In the genomic region with DNA sequence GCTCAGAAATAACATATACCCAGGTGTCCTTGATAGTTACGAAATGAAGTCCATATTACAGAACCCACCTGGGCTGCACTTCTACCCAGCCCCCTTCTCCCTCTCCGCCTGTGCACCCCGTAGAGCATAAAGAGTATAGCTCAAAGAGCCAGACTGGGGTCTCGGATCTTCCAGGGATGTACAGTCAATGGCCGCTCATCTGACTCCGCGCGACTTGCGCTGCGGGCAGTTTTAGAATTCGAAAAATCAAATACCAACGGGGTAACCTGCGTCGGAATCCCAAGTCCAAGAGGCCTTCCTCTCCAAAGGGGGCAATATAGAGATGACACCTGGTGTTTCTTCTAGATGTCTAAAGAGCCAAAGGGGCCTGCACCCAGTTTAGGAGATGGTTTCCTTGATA, we compare ENCODE assay signal across 8 mouse cellular contexts. TPM values are rescaled to one million over a fixed set of nuclear protein-coding genes. Genes with fewer than 3 reads are reported as not detected.
DNase-seq lines count a peak whose midpoint lies in the region; ATAC-seq and TF ChIP-seq lines count a peak whose summit lies in the region.

No protein-coding gene starts in this region.

- H3K36me3 ChIP-seq in lung, postnatal 0 days (ENCODE audit: insufficient read depth, low read length) = no peaks in the 10 kb centered on the region
- peaks cover 35% of the 10 kb centered on the region for H3K36me3 ChIP-seq in embryonic facial prominence, embryonic 13.5 days
- H3K36me3 ChIP-seq in hindbrain, embryonic 14.5 days (replicated peaks; ENCODE audit: control insufficient read depth, insufficient read depth) = peaks cover 38% of the 10 kb centered on the region

- no peaks in the 10 kb centered on the region for H3K27me3 ChIP-seq in lung, postnatal 0 days (replicated peaks; ENCODE audit: insufficient read depth, low read length)
- H3K27me3 ChIP-seq in embryonic facial prominence, embryonic 13.5 days = no peaks in the 10 kb centered on the region
- H3K27me3 ChIP-seq in hindbrain, embryonic 14.5 days (ENCODE audit: control insufficient read depth, insufficient read depth, low read length) = no peaks in the 10 kb centered on the region

- H3K4me2 ChIP-seq in lung, postnatal 0 days (replicated peaks; ENCODE audit: low read depth, low read length) = peak overlapping the region; percentile 82
- H3K4me2 ChIP-seq in embryonic facial prominence, embryonic 13.5 days = peak overlapping the region; percentile 90
- peak overlapping the region; percentile 86 for H3K4me2 ChIP-seq in hindbrain, embryonic 14.5 days (replicated peaks)

- peak overlapping the region; percentile 98 for H3K4me3 ChIP-seq in lung, postnatal 0 days (ENCODE audit: low read depth, low read length)
- H3K4me3 ChIP-seq in embryonic facial prominence, embryonic 13.5 days = peak overlapping the region; percentile 99
- peak overlapping the region; percentile 81 for H3K4me3 ChIP-seq in hindbrain, embryonic 14.5 days (replicated peaks; ENCODE audit: low read length)

- peak overlapping the region; percentile 99 for H3K9ac ChIP-seq in lung, postnatal 0 days (replicated peaks; ENCODE audit: low read depth)
- H3K9ac ChIP-seq in embryonic facial prominence, embryonic 13.5 days = peak overlapping the region; percentile 97
- H3K9ac ChIP-seq in hindbrain, embryonic 14.5 days = peak overlapping the region; percentile 92

- no peak for TF ChIP-seq CTCF in lung, postnatal 0 days (IDR thresholded peaks at IDR 0.05)

- H3K4me1 ChIP-seq in lung, postnatal 0 days (ENCODE audit: insufficient read depth, low read depth, low read length) = peaks cover 16% of the 10 kb centered on the region; the same call in 1 of the 2 replicates
- peaks cover 20% of the 10 kb centered on the region for H3K4me1 ChIP-seq in embryonic facial prominence, embryonic 13.5 days
- peaks cover 17% of the 10 kb centered on the region for H3K4me1 ChIP-seq in hindbrain, embryonic 14.5 days (replicated peaks; ENCODE audit: control insufficient read depth, insufficient read depth, low read length)

- no peak for ATAC-seq in lung, postnatal 0 days
- ATAC-seq in embryonic facial prominence, embryonic 13.5 days (ENCODE audit: insufficient number of reproducible peaks, insufficient read depth, low FRiP score, low TSS enrichment, low read depth) = no peak
- no peak for ATAC-seq in hindbrain, embryonic 14.5 days (ENCODE audit: low FRiP score)
- no peak for ATAC-seq in activated CD4-positive, CD25-positive, alpha-beta regulatory T cell, adult 4 months

- TF ChIP-seq EP300 in lung, postnatal 0 days (IDR thresholded peaks at IDR 0.05) = no peak

- no peaks in the 10 kb centered on the region for H3K9me3 ChIP-seq in lung, postnatal 0 days (ENCODE audit: low read length)
- H3K9me3 ChIP-seq in embryonic facial prominence, embryonic 13.5 days = no peaks in the 10 kb centered on the region
- no peaks in the 10 kb centered on the region for H3K9me3 ChIP-seq in hindbrain, embryonic 14.5 days (ENCODE audit: control insufficient read depth, low read length)

- DNase-seq in lung, postnatal 0 days (ENCODE audit: low spot score) = no peak
- DNase-seq in lung, postnatal 4 days = no peak
- no peak for DNase-seq in hindbrain, embryonic 14.5 days (ENCODE audit: low spot score)
- DNase-seq in mesoderm, embryonic 11.5 days (ENCODE audit: low read depth, low spot score) = peak; percentile 13
- DNase-seq in adrenal gland, postnatal 10 days = no peak
- no peak for DNase-seq in cerebellum, postnatal 4 days (ENCODE audit: low spot score in 2 of 2)

- peak overlapping the region; percentile 100 for H3K27ac ChIP-seq in lung, postnatal 0 days (ENCODE audit: low read length)
- H3K27ac ChIP-seq in embryonic facial prominence, embryonic 13.5 days = peak overlapping the region; percentile 96; the same call in 1 of the 2 replicates
- H3K27ac ChIP-seq in hindbrain, embryonic 14.5 days = peak overlapping the region; percentile 90

- 7% methylated on average over 14 of the region's 14 CpGs for WGBS in lung, postnatal 0 days
- 9% methylated on average over 14 of the region's 14 CpGs for WGBS in embryonic facial prominence, embryonic 13.5 days
- 16% methylated on average over 14 of the region's 14 CpGs for WGBS in hindbrain, embryonic 14.5 days

RNA-seq across cellular contexts. Expression of gene Dcaf12, which starts 1.0 kb away (rescaled TPM):
- polyA plus RNA-seq in lung, postnatal 0 days (2015; fragmentation: Nextera tagmentation; extraction: Ambion mirVana) = 41.3 and 48.1 TPM in 2 replicates
- polyA plus RNA-seq in embryonic facial prominence, embryonic 13.5 days (2015; fragmentation: Nextera tagmentation; extraction: Ambion mirVana) = 53.9 and 58.5 TPM in 2 replicates
- 55.7 and 63.8 TPM in 2 replicates for polyA plus RNA-seq in hindbrain, embryonic 14.5 days (2014; fragmentation: Nextera tagmentation; extraction: Ambion mirVana)
- 10 to 100 TPM; 47.2 to 51.8 TPM for total RNA-seq in adrenal gland, postnatal 10 days (2021)
- 10 to 100 TPM; 24.4 to 28.0 TPM for polyA plus RNA-seq in activated CD4-positive, CD25-positive, alpha-beta regulatory T cell, adult 4 months (2017; shearing (Covaris generic))

RNA-seq across cellular contexts. Expression of gene Ubap1, which starts 35.1 kb away (rescaled TPM):
- polyA plus RNA-seq in lung, postnatal 0 days (2015; fragmentation: Nextera tagmentation; extraction: Ambion mirVana) = 41.9 and 44.1 TPM in 2 replicates
- 44.4 and 48.9 TPM in 2 replicates for polyA plus RNA-seq in embryonic facial prominence, embryonic 13.5 days (2015; fragmentation: Nextera tagmentation; extraction: Ambion mirVana)
- polyA plus RNA-seq in hindbrain, embryonic 14.5 days (2014; fragmentation: Nextera tagmentation; extraction: Ambion mirVana) = 64.1 and 68.7 TPM in 2 replicates
- total RNA-seq in adrenal gland, postnatal 10 days (2021) = 10 to 100 TPM; 40.7 to 50.5 TPM
- 10 to 100 TPM; 25.5 to 36.2 TPM for polyA plus RNA-seq in activated CD4-positive, CD25-positive, alpha-beta regulatory T cell, adult 4 months (2017; shearing (Covaris generic))

RNA-seq across cellular contexts. Expression of gene Ubap2, which starts 38.8 kb away (rescaled TPM):
- polyA plus RNA-seq in lung, postnatal 0 days (2015; fragmentation: Nextera tagmentation; extraction: Ambion mirVana) = 18.2 and 21.4 TPM in 2 replicates
- 65.9 and 70.0 TPM in 2 replicates for polyA plus RNA-seq in embryonic facial prominence, embryonic 13.5 days (2015; fragmentation: Nextera tagmentation; extraction: Ambion mirVana)
- polyA plus RNA-seq in hindbrain, embryonic 14.5 days (2014; fragmentation: Nextera tagmentation; extraction: Ambion mirVana) = 49.7 and 50.2 TPM in 2 replicates
- 10 to 100 TPM; 39.0 to 46.7 TPM for total RNA-seq in adrenal gland, postnatal 10 days (2021)
- 10 to 100 TPM; 18.2 to 23.7 TPM for polyA plus RNA-seq in activated CD4-positive, CD25-positive, alpha-beta regulatory T cell, adult 4 months (2017; shearing (Covaris generic))
